Comparison of ENCODE assay signal across 33 mouse cellular contexts in the genomic region with DNA sequence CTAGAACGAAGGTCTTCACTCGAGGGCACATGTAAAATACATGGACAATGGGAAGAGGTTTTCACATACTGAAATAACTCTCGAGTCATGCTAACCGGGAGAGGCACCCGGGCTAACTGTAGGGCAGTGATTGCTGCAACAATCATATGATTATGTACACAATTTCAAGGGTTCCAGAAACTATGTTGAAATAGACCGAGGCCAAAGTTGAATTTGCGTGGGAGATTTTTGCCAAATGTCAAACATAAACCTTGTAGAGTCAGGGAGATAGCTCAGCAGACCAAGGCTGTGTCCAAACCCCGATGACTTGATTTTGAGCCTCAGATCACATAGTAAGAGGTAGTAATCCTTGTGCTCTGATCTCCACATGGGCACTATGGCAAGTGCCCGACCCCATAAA. TPM values are rescaled to one million over a fixed set of nuclear protein-coding genes. Genes with fewer than 3 reads are reported as not detected.
DNase-seq lines count a peak whose midpoint lies in the region; ATAC-seq and TF ChIP-seq lines count a peak whose summit lies in the region.
"Had no signal": no experiment of that assay in that cellular context is flagged by ENCODE, and none has a peak within 500 bp of the region (broad histone marks: within the 10 kb centered on the region; RNA-seq: fewer than 3 reads in every experiment).

No protein-coding gene starts in this region.

- ATAC-seq in liver, embryonic 14.5 days (ENCODE audit: insufficient read depth): peak; percentile 45; the same call in 1 of the 2 replicates
- ATAC-seq in liver, embryonic 12.5 days: no peak
- ATAC-seq in heart, embryonic 11.5 days (replicated peaks; ENCODE audit: insufficient number of reproducible peaks, low FRiP score, low TSS enrichment): no peak
- ATAC-seq: CD4-positive, CD25-positive, alpha-beta regulatory T cell, adult 4 months; forebrain, embryonic 15.5 days; intestine, postnatal 0 days had no signal

- H3K9me3 ChIP-seq in liver, embryonic 14.5 days (ENCODE audit: control insufficient read depth, low read length): no peaks in the 10 kb centered on the region
- no peaks in the 10 kb centered on the region for H3K9me3 ChIP-seq in liver, embryonic 12.5 days (replicated peaks)
- no peaks in the 10 kb centered on the region for H3K9me3 ChIP-seq in heart, embryonic 11.5 days (replicated peaks; ENCODE audit: control insufficient read depth, low read length)
- H3K9me3 ChIP-seq: embryonic facial prominence, embryonic 12.5 days; forebrain, embryonic 10.5 days; forebrain, embryonic 15.5 days; heart, embryonic 13.5 days; limb, embryonic 12.5 days; neural tube, embryonic 12.5 days had no signal

- H3K36me3 ChIP-seq in liver, embryonic 14.5 days (replicated peaks; ENCODE audit: control insufficient read depth, insufficient read depth, low read depth): no peaks in the 10 kb centered on the region
- H3K36me3 ChIP-seq in liver, embryonic 12.5 days: no peaks in the 10 kb centered on the region
- no peaks in the 10 kb centered on the region for H3K36me3 ChIP-seq in heart, embryonic 11.5 days (ENCODE audit: control insufficient read depth, insufficient read depth, low read length)
- H3K36me3 ChIP-seq: embryonic facial prominence, embryonic 12.5 days; forebrain, embryonic 10.5 days; forebrain, embryonic 15.5 days; heart, embryonic 13.5 days; limb, embryonic 12.5 days; neural tube, embryonic 12.5 days had no signal

- TF ChIP-seq CTCF in liver, embryonic 14.5 days (IDR thresholded peaks at IDR 0.05; ENCODE audit: low read depth): no peak
- no peak for TF ChIP-seq CTCF in lung, adult 2 months (IDR thresholded peaks at IDR 0.05; ENCODE audit: insufficient read depth, low read length)

- H3K9ac ChIP-seq in liver, embryonic 14.5 days (replicated peaks): no peak overlapping the region
- no peak overlapping the region for H3K9ac ChIP-seq in liver, embryonic 12.5 days
- H3K9ac ChIP-seq in heart, embryonic 11.5 days (ENCODE audit: low read depth, low read length): no peak overlapping the region
- H3K9ac ChIP-seq: embryonic facial prominence, embryonic 12.5 days; forebrain, embryonic 15.5 days; heart, embryonic 13.5 days; hindbrain, embryonic 14.5 days; limb, embryonic 12.5 days; lung, embryonic 14.5 days; neural tube, embryonic 12.5 days had no signal

- WGBS in liver, embryonic 14.5 days (ENCODE audit: insufficient replicate concordance): 66% methylated on average over 9 of the region's 9 CpGs
- WGBS in liver, embryonic 12.5 days (ENCODE audit: insufficient replicate concordance): 72% methylated on average over 9 of the region's 9 CpGs
- WGBS in lung, adult 2 months: 55% methylated on average over 9 of the region's 9 CpGs
- WGBS in heart, embryonic 11.5 days (ENCODE audit: insufficient replicate concordance): 82% methylated on average over 9 of the region's 9 CpGs

- DNase-seq in liver, embryonic 14.5 days (ENCODE audit: low read depth in 3 of 3, low spot score in 3 of 3): peak; percentile 23 to 28 (median 26)
- peak; percentile 54 for DNase-seq in fat pad, adult 2 months (ENCODE audit: extremely low read depth, low read depth, low spot score)
- peak; percentile 20 for DNase-seq in lung, adult 2 months
- no peak for DNase-seq in urinary bladder, postnatal 10 days (ENCODE audit: low spot score)
- DNase-seq in kidney, postnatal 14 days: no peak
- DNase-seq: adrenal gland, adult 8-10 months; cerebellum, adult 11-12 months; cerebellum, adult 9-11 months; embryo, embryonic 11 days; gastrocnemius, postnatal 25 days; heart, adult 2 months; heart, postnatal 10 days; kidney, adult 9 months; kidney, postnatal 25 days; lung, embryonic 14.5 days; midbrain, embryonic 14.5 days; right cerebral cortex, adult 18-20 months; right cerebral cortex, postnatal 4 days; thymus, adult 2 months; thymus, postnatal 36 days had no signal

- H3K4me2 ChIP-seq in liver, embryonic 14.5 days (ENCODE audit: low read depth): no peak overlapping the region
- H3K4me2 ChIP-seq in liver, embryonic 12.5 days: no peak overlapping the region
- H3K4me2 ChIP-seq in heart, embryonic 11.5 days: no peak overlapping the region
- H3K4me2 ChIP-seq: embryonic facial prominence, embryonic 12.5 days; forebrain, embryonic 15.5 days; heart, embryonic 13.5 days; hindbrain, embryonic 14.5 days; limb, embryonic 12.5 days; lung, embryonic 14.5 days; neural tube, embryonic 12.5 days had no signal

- H3K4me1 ChIP-seq in liver, embryonic 14.5 days (replicated peaks; ENCODE audit: control insufficient read depth in 2 of 2, insufficient read depth in 2 of 2, low read length in 1 of 2): peaks cover 0 to 8% of the 10 kb centered on the region in 2 experiments; a peak in 2 of 4 replicates
- no peaks in the 10 kb centered on the region for H3K4me1 ChIP-seq in liver, embryonic 12.5 days
- no peaks in the 10 kb centered on the region for H3K4me1 ChIP-seq in lung, adult 2 months (ENCODE audit: control insufficient read depth, insufficient read depth, low read length)
- H3K4me1 ChIP-seq in heart, embryonic 11.5 days (ENCODE audit: control insufficient read depth, insufficient read depth, low read length): peaks cover 2% of the 10 kb centered on the region; the same call in 1 of the 2 replicates
- H3K4me1 ChIP-seq: embryonic facial prominence, embryonic 12.5 days; forebrain, embryonic 10.5 days; forebrain, embryonic 15.5 days; limb, embryonic 12.5 days; neural tube, embryonic 12.5 days had no signal

- H3K4me3 ChIP-seq in liver, embryonic 14.5 days (ENCODE audit: insufficient read depth in 1 of 2, low read depth in 2 of 2, low read length in 2 of 2): no peak overlapping the region
- no peak overlapping the region for H3K4me3 ChIP-seq in liver, embryonic 12.5 days
- no peak overlapping the region for H3K4me3 ChIP-seq in lung, adult 2 months (replicated peaks; ENCODE audit: extremely low read depth, low read depth, low read length)
- H3K4me3 ChIP-seq in heart, embryonic 11.5 days (ENCODE audit: low read depth, low read length): no peak overlapping the region
- H3K4me3 ChIP-seq: embryonic facial prominence, embryonic 12.5 days; forebrain, embryonic 10.5 days; forebrain, embryonic 15.5 days; heart, adult 2 months; heart, embryonic 13.5 days; limb, embryonic 12.5 days; neural tube, embryonic 12.5 days had no signal

- H3K27ac ChIP-seq in liver, embryonic 14.5 days: no peak overlapping the region
- no peak overlapping the region for H3K27ac ChIP-seq in liver, embryonic 12.5 days
- no peak overlapping the region for H3K27ac ChIP-seq in heart, embryonic 11.5 days (ENCODE audit: low read depth, low read length)
- H3K27ac ChIP-seq: embryonic facial prominence, embryonic 12.5 days; forebrain, embryonic 10.5 days; forebrain, embryonic 15.5 days; heart, adult 2 months; heart, embryonic 13.5 days; hindbrain, embryonic 14.5 days; limb, embryonic 12.5 days; neural tube, embryonic 12.5 days had no signal

- no peak for TF ChIP-seq EP300 in liver, embryonic 14.5 days (IDR thresholded peaks at IDR 0.05; ENCODE audit: low read depth)

- no peak for TF ChIP-seq POLR2A in lung, adult 2 months (IDR thresholded peaks at IDR 0.05; ENCODE audit: borderline replicate concordance, extremely low read depth, low read depth, low read length)

- no peaks in the 10 kb centered on the region for H3K27me3 ChIP-seq in liver, embryonic 14.5 days (ENCODE audit: control insufficient read depth, insufficient read depth, low read length)
- H3K27me3 ChIP-seq in liver, embryonic 12.5 days (replicated peaks): no peaks in the 10 kb centered on the region
- H3K27me3 ChIP-seq in heart, embryonic 11.5 days (ENCODE audit: control insufficient read depth, insufficient read depth, low read length): no peaks in the 10 kb centered on the region
- H3K27me3 ChIP-seq: embryonic facial prominence, embryonic 12.5 days; forebrain, embryonic 15.5 days; heart, embryonic 13.5 days; limb, embryonic 12.5 days; neural tube, embryonic 12.5 days had no signal

RNA-seq across cellular contexts. Expression of a gene that starts 6.2 kb away (rescaled TPM):
- 119 and 187 TPM in 2 replicates for polyA plus RNA-seq in liver, embryonic 14.5 days (2012; rRNA removed)
- 201 and 204 TPM in 2 replicates for polyA plus RNA-seq in liver, embryonic 14.5 days (2014; fragmentation: Nextera tagmentation; extraction: Ambion mirVana)
- 38.6 and 46.3 TPM in 2 replicates for polyA plus RNA-seq in liver, embryonic 12.5 days (2016; fragmentation: Nextera tagmentation; extraction: Ambion mirVana)
- polyA plus RNA-seq in lung, adult 2 months (2012; rRNA removed): 0.31 and 0.54 TPM in 2 replicates
- 0.24 and 1.1 TPM in 2 replicates for polyA plus RNA-seq in heart, embryonic 11.5 days (2014; fragmentation: Nextera tagmentation; extraction: Ambion mirVana)
- polyA plus RNA-seq: embryonic facial prominence, embryonic 12.5 days; forebrain, embryonic 10.5 days; forebrain, embryonic 15.5 days; frontal cortex, adult 2 months; limb, embryonic 12.5 days; neural tube, embryonic 12.5 days had no signal

RNA-seq across cellular contexts. Expression of a gene that starts 48.7 kb away (rescaled TPM):
- 4.0 and 7.9 TPM in 2 replicates for polyA plus RNA-seq in liver, embryonic 14.5 days (2012; rRNA removed)
- 12.7 and 13.1 TPM in 2 replicates for polyA plus RNA-seq in liver, embryonic 14.5 days (2014; fragmentation: Nextera tagmentation; extraction: Ambion mirVana)
- polyA plus RNA-seq in liver, embryonic 12.5 days (2016; fragmentation: Nextera tagmentation; extraction: Ambion mirVana): 1.4 and 1.7 TPM in 2 replicates
- polyA plus RNA-seq in lung, adult 2 months (2012; rRNA removed): 2.8 and 5.1 TPM in 2 replicates
- polyA plus RNA-seq in heart, embryonic 11.5 days (2014; fragmentation: Nextera tagmentation; extraction: Ambion mirVana): 0.32 TPM in 1 of 2 replicates, not detected in the other
- polyA plus RNA-seq: CD4-positive, CD25-positive, alpha-beta regulatory T cell, adult 4 months; forebrain, embryonic 10.5 days; limb, embryonic 12.5 days; neural tube, embryonic 12.5 days; spleen, adult 2 months had no signal

Comparison
In these comparisons a context has a peak if more than half of its experiments do, and no peak if none do; other contexts are left out.
1. DNase-seq: peak in liver, embryonic 14.5 days (3 of 3), fat pad, adult 2 months (single experiment) and lung, adult 2 months (single experiment); none in urinary bladder, postnatal 10 days (single experiment) and kidney, postnatal 14 days (single experiment).
2. RNA of a gene that starts 6.2 kb away (polyA plus RNA-seq): 119 to 204 TPM in liver, embryonic 14.5 days and 38.6 to 46.3 TPM in liver, embryonic 12.5 days; 0.24 to 1.1 TPM in heart, embryonic 11.5 days and 0.31 to 0.54 TPM in lung, adult 2 months; every median in the first group is over 10 times any median in the second.